Mouse (Mus musculus) 3134 (cell line): ENCODE measurements around the gene Lrrfip2.

ENCODE experiments used
- DNase-seq: peaks from one replicate; pipeline ENCODE4 v3.0.0-alpha.2; 2011; ENCODE audit warnings: low spot score; ENCODE audit not compliant: insufficient read length; ENCODE audit errors: extremely low read depth

Lrrfip2 gene

GRCm38 (mm10) chr9:111117126-111117642 lies at the start of gene Lrrfip2:
Gene Lrrfip2 (plus strand): TSS chr9:111117592.
- DNase-seq, result no peak

GRCm38 (mm10) chr9:111070546-111070961 lies 46.8 kb upstream of the Lrrfip2 start:
- no peak for DNase-seq

- no peak for DNase-seq
Observed at GRCm38 (mm10) chr9:111072175-111072574, 45.2 kb upstream of the Lrrfip2 start.

- no peak for DNase-seq
Observed at GRCm38 (mm10) chr9:111072971-111073370, 44.4 kb upstream of the Lrrfip2 start.

GRCm38 (mm10) chr9:111077745-111078144 lies 39.6 kb upstream of the Lrrfip2 start:
- no peak for DNase-seq

GRCm38 (mm10) chr9:111080801-111081200 lies 36.6 kb upstream of the Lrrfip2 start:
- no peak for DNase-seq

GRCm38 (mm10) chr9:111081765-111082164 lies 35.6 kb upstream of the Lrrfip2 start:
- DNase-seq, result no peak

GRCm38 (mm10) chr9:111085329-111085728 lies 32.1 kb upstream of the Lrrfip2 start:
- DNase-seq, result no peak

- DNase-seq, result no peak
Observed at GRCm38 (mm10) chr9:111086137-111086536, 31.3 kb upstream of the Lrrfip2 start.

GRCm38 (mm10) chr9:111086995-111087606 lies 30.3 kb upstream of the Lrrfip2 start:
- no peak for DNase-seq

GRCm38 (mm10) chr9:111087960-111088359 lies 29.4 kb upstream of the Lrrfip2 start:
- no peak for DNase-seq

- no peak for DNase-seq
Observed at GRCm38 (mm10) chr9:111088886-111089285, 28.5 kb upstream of the Lrrfip2 start.

- DNase-seq, result no peak
Observed at GRCm38 (mm10) chr9:111092657-111093056, 24.7 kb upstream of the Lrrfip2 start.

- no peak for DNase-seq
Observed at GRCm38 (mm10) chr9:111093094-111093493, 24.3 kb upstream of the Lrrfip2 start.

GRCm38 (mm10) chr9:111094626-111095025 lies 22.8 kb upstream of the Lrrfip2 start:
- DNase-seq, result no peak

GRCm38 (mm10) chr9:111095710-111096109 lies 21.7 kb upstream of the Lrrfip2 start:
- no peak for DNase-seq

GRCm38 (mm10) chr9:111096419-111097326 lies 20.7 kb upstream of the Lrrfip2 start:
- no peak for DNase-seq

GRCm38 (mm10) chr9:111097543-111097942 lies 19.8 kb upstream of the Lrrfip2 start:
- DNase-seq, result no peak

GRCm38 (mm10) chr9:111100406-111100805 lies 17.0 kb upstream of the Lrrfip2 start:
- DNase-seq, result no peak

- DNase-seq, result no peak
Observed at GRCm38 (mm10) chr9:111103293-111103692, 14.1 kb upstream of the Lrrfip2 start.

- no peak for DNase-seq
Observed at GRCm38 (mm10) chr9:111103893-111104292, 13.5 kb upstream of the Lrrfip2 start.

- no peak for DNase-seq
Observed at GRCm38 (mm10) chr9:111107863-111108262, 9.5 kb upstream of the Lrrfip2 start.
